Mouse (Mus musculus) liver, embryonic 15.5 days (tissue): Measurements from ENCODE around the gene Klhl21. TPM values are rescaled to one million over a fixed set of nuclear protein-coding genes. Genes with fewer than 3 reads are reported as not detected.

ENCODE experiments used
- ATAC-seq: fragments of 200-750 bp; cut with Nextera tagmentation; 2 replicates; pipeline ENCODE4 v1.8.0; 2017; ENCODE audit warnings: moderate number of reproducible peaks, mild to moderate bottlenecking, moderate library complexity; ENCODE audit not compliant: insufficient read depth
- H3K27ac ChIP-seq: fragments of 300-500 bp; sonication (generic); replicated peaks from 2 replicates; pipeline ENCODE4 v1.5.1; 2015; ENCODE audit warnings: mild to moderate bottlenecking, inconsistent platforms
- H3K27me3 ChIP-seq: fragments of 300-500 bp; sonication (generic); 2 replicates; pipeline ENCODE4 v1.6.1; 2015; ENCODE audit warnings: mild to moderate bottlenecking, inconsistent platforms
- H3K36me3 ChIP-seq: fragments of 300-500 bp; sonication (generic); replicated peaks from 2 replicates; pipeline ENCODE4 v1.6.1; 2015; ENCODE audit warnings: moderate library complexity, mild to moderate bottlenecking, inconsistent platforms
- H3K4me1 ChIP-seq: fragments of 300-500 bp; sonication (generic); replicated peaks from 2 replicates; pipeline ENCODE4 v1.6.1; 2015; ENCODE audit warnings: inconsistent platforms
- H3K4me2 ChIP-seq: fragments of 300-500 bp; sonication (generic); 2 replicates; pipeline ENCODE4 v1.6.1; 2015; ENCODE audit warnings: moderate library complexity, mild to moderate bottlenecking, inconsistent platforms
- H3K4me3 ChIP-seq: fragments of 300-500 bp; sonication (generic); replicated peaks from 2 replicates; pipeline ENCODE4 v1.5.1; 2015; ENCODE audit warnings: mild to moderate bottlenecking, inconsistent platforms
- H3K9ac ChIP-seq: fragments of 300-500 bp; sonication (generic); 2 replicates; pipeline ENCODE4 v1.6.1; 2015; ENCODE audit warnings: moderate library complexity, mild to moderate bottlenecking, inconsistent platforms
- H3K9me3 ChIP-seq: fragments of 300-500 bp; sonication (generic); replicated peaks from 2 replicates; pipeline ENCODE4 v1.6.1; 2016; ENCODE audit warnings: inconsistent platforms
- WGBS: fragments of 180-500 bp; shearing (Covaris S2); methylation state at CpG from one replicate; pipeline ENCODE4 v1.1.7; 2015; ENCODE audit warnings: mixed read lengths; ENCODE audit not compliant: insufficient replicate concordance; 5-methylcytosine and 5-hydroxymethylcytosine counted together
- polyA plus RNA-seq: library from polyadenylated mRNA; unstranded; fragments of >200 nt; fragmentation: Nextera tagmentation; extraction: Ambion mirVana; gene quantifications from 2 replicates; pipeline ENCODE4 v1.2.1, GENCODE M21; 2015

Klhl21 gene
- polyA plus RNA-seq, 1 experiment from 2014 or later, result 6.3 TPM

DNA sequence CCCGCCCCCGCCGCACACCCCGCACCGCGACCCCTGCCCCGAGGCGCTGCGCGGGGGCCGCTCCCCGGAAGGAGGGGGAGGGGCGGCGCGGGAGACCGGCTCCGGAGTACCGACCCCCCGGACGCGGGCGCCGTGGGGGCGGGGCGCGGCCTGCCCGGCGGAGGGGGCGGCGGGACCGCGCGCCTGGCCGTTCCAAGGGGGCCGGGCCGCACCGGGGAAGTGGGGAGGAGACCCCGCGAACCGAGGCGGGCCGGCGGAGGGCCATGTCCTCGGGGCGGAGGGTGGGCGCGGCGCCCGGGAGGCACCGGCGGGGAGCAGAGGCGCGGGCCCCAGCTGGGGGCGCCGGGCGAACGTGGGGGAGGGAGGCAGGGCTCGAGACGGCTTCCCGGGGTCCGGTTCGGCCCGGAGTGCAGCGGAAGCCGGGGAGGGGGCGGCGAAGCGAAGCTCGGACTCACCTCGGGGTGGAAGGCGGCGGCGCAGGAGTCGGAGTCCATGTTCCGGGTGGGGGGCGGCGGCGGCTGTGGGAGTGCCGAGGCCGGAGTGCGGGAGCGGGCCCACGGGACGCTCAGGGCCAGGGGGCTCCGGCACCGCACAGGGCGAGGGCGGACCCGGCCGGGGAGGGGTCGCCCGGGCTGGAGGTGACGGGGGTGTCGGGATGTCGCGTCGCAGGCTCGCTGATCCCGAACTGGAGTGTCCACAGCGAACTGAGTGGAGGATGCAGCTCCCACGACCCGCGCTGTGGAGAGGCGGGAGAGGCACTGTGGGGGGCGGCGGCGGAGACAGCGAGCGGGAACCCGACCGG is 13.0 kb upstream of the Klhl21 start:
- H3K4me3 ChIP-seq, result peak overlapping the region; percentile 93
- ATAC-seq, result peak; percentile 1; the same call in 1 of the 2 replicates
- H3K4me1 ChIP-seq, result peaks cover 42% of the 10 kb centered on the region
- peaks cover 22% of the 10 kb centered on the region for H3K36me3 ChIP-seq
- peak overlapping the region; percentile 93 for H3K9ac ChIP-seq
- under 1% methylated on average over 82 of the region's 111 CpGs for WGBS
- peak overlapping the region; percentile 81 for H3K27ac ChIP-seq
- H3K27me3 ChIP-seq, result peaks cover 35% of the 10 kb centered on the region
- no peaks in the 10 kb centered on the region for H3K9me3 ChIP-seq
- H3K4me2 ChIP-seq, result peak overlapping the region; percentile 100

- under 1% methylated on average over 93 of the region's 94 CpGs for WGBS
These were observed 12.2 kb upstream of the Klhl21 start, which contains the start of gene Phf13 for GRCm38 (mm10) chr4:151996173-151996950. TSS of gene Phf13 (minus strand) at chr4:151996258.

DNA sequence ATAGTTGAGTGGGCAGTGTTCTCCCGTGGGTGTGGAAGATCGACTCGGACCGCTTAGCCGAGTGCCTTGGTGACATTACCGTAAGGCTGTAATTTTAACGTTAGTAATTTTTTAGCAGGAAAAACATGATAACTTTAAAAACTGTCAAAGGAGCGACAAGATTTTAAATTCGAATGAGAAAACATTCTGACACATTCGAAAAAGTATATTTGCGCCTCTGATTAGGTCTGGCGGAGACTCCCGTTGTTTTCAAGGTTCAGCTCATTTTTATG is 11.7 kb upstream of the Klhl21 start:
- H3K9ac ChIP-seq, result peak overlapping the region; percentile 94
- peak overlapping the region; percentile 96 for H3K27ac ChIP-seq
- WGBS, result 3% methylated on average over 13 of the region's 13 CpGs
- no peak for ATAC-seq
- H3K27me3 ChIP-seq, result peaks cover 35% of the 10 kb centered on the region
- H3K4me2 ChIP-seq, result peak overlapping the region; percentile 100
- no peaks in the 10 kb centered on the region for H3K9me3 ChIP-seq
- peaks cover 9% of the 10 kb centered on the region for H3K36me3 ChIP-seq
- H3K4me3 ChIP-seq, result peak overlapping the region; percentile 93
- H3K4me1 ChIP-seq, result peaks cover 42% of the 10 kb centered on the region

More at GRCm38 (mm10) chr4:151996173-151996950, 12.2 kb upstream of the Klhl21 start, which contains the start of gene Phf13:
- Histone ChIP-seq H3K4me3 (peak within 1 kb of the TSS; percentile 93), H3K4me1 (peaks cover 42% of the 10 kb centered on the region), H3K36me3 (peaks cover 14% of the 10 kb centered on the region), H3K27me3 (peaks cover 35% of the 10 kb centered on the region), H3K9ac (peak within 1 kb of the TSS; percentile 94), H3K4me2 (peak within 1 kb of the TSS; percentile 100), H3K9me3 (no peaks in the 10 kb centered on the region), H3K27ac (peak within 1 kb of the TSS; percentile 96)
- peak; percentile 95 for ATAC-seq

DNA sequence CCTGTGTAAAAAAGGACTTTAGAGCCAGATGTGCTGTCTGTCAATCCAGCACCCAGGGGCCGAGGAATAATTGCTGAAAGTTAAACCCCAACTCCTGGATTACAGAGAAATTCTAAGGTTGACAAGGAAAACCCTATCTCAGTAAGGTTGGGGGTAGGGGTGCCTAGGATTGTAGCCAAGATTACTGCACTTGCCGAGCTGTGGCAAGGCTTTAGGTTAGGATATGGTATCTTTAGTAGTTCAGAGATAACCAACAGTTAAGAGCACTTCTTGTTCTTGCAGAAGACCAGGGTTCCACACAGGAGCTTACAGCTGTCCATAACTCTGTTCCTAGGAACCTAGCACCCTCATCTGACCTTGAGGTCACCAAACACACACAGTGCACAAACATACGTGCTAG is 10.9 kb upstream of the Klhl21 start:
- Histone ChIP-seq H3K9me3 (no peaks in the 10 kb centered on the region), H3K27ac (no peak overlapping the region), H3K27me3 (peaks cover 28% of the 10 kb centered on the region), H3K9ac (peak overlapping the region; percentile 94), H3K4me1 (peaks cover 42% of the 10 kb centered on the region), H3K36me3 (peaks cover under 1% of the 10 kb centered on the region; the same call in 1 of the 2 replicates), H3K4me3 (peak overlapping the region; percentile 93), H3K4me2 (peak overlapping the region; percentile 100)
- no peak for ATAC-seq
- 34% methylated on average over 3 of the region's 3 CpGs for WGBS

GRCm38 (mm10) chr4:151999481-151999880 is 9.1 kb upstream of the Klhl21 start:
- Histone ChIP-seq H3K36me3 (no peaks in the 10 kb centered on the region), H3K27ac (no peak overlapping the region), H3K4me1 (peaks cover 28% of the 10 kb centered on the region), H3K4me2 (no peak overlapping the region), H3K27me3 (peaks cover 10% of the 10 kb centered on the region), H3K4me3 (no peak overlapping the region), H3K9ac (no peak overlapping the region), H3K9me3 (no peaks in the 10 kb centered on the region)
- WGBS, result 30% methylated on average over 3 of the region's 3 CpGs
- ATAC-seq, result no peak

- peaks cover 18% of the 10 kb centered on the region for H3K4me1 ChIP-seq
- H3K9me3 ChIP-seq, result no peaks in the 10 kb centered on the region
- no peak overlapping the region for H3K9ac ChIP-seq
- H3K27ac ChIP-seq, result no peak overlapping the region
- no peak overlapping the region for H3K4me3 ChIP-seq
- no peak for ATAC-seq
- H3K4me2 ChIP-seq, result no peak overlapping the region
- 46% methylated on average over 4 of the region's 4 CpGs for WGBS
- H3K27me3 ChIP-seq, result no peaks in the 10 kb centered on the region
- no peaks in the 10 kb centered on the region for H3K36me3 ChIP-seq
These were observed 7.7 kb upstream of the Klhl21 start for GRCm38 (mm10) chr4:152000906-152001305.

DNA sequence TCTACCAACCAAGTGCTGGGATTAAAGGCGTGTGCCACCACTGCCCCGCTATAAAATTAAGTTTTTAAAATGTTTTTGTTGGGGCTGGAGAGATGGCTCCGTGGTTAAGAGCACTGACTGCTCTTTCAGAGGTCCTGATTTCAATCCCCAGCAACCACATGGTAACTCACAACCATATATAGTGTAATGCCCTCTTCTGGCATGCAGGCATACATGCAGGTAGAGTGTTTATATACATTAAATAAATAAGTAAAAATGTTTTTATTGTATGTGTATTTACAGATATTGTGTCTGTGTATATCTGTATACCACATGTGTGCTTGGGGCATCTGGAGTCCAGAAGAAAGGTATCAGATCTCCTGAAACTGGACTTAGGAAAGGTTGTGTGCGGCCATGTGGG is 7.3 kb upstream of the Klhl21 start:
- no peak for ATAC-seq
- Histone ChIP-seq H3K4me2 (no peak overlapping the region), H3K36me3 (no peaks in the 10 kb centered on the region), H3K9me3 (no peaks in the 10 kb centered on the region), H3K4me1 (peaks cover 18% of the 10 kb centered on the region), H3K27ac (no peak overlapping the region), H3K9ac (no peak overlapping the region), H3K4me3 (no peak overlapping the region), H3K27me3 (peaks cover 2% of the 10 kb centered on the region)
- WGBS, result 56% methylated on average over 4 of the region's 4 CpGs

- Histone ChIP-seq H3K9ac (no peak overlapping the region), H3K27ac (no peak overlapping the region), H3K4me3 (no peak overlapping the region), H3K4me1 (peaks cover 20% of the 10 kb centered on the region), H3K27me3 (peaks cover 9% of the 10 kb centered on the region), H3K9me3 (no peaks in the 10 kb centered on the region), H3K36me3 (no peaks in the 10 kb centered on the region), H3K4me2 (no peak overlapping the region)
- WGBS, result 64% methylated on average over 3 of the region's 3 CpGs
- no peak for ATAC-seq
These were observed 6.5 kb upstream of the Klhl21 start for GRCm38 (mm10) chr4:152002063-152002462.

DNA sequence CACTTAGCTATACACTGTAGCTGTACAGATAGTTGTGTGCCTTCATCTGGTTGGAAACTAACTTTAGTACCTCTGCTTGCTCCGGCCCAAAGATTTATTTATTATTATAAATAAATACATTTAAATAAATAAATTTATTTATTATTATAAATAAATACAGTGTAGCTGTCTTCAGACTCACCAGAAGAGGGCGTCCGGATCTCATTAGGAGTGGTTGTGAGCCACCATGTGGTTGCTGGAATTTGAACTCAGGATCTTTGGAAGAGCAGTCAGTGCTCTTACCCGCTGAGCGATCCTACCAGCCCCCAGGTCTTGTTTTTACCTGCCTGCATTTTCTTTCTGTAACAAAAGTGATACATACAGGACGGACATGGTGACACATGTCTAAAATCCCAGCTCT is 2.5 kb upstream of the Klhl21 start:
- ATAC-seq, result no peak
- Histone ChIP-seq H3K27ac (no peak overlapping the region), H3K4me1 (peaks cover 44% of the 10 kb centered on the region), H3K27me3 (peaks cover 27% of the 10 kb centered on the region), H3K36me3 (no peaks in the 10 kb centered on the region), H3K4me2 (no peak overlapping the region), H3K4me3 (no peak overlapping the region), H3K9ac (no peak overlapping the region), H3K9me3 (no peaks in the 10 kb centered on the region)
- 53% methylated on average over 6 of the region's 6 CpGs for WGBS

DNA sequence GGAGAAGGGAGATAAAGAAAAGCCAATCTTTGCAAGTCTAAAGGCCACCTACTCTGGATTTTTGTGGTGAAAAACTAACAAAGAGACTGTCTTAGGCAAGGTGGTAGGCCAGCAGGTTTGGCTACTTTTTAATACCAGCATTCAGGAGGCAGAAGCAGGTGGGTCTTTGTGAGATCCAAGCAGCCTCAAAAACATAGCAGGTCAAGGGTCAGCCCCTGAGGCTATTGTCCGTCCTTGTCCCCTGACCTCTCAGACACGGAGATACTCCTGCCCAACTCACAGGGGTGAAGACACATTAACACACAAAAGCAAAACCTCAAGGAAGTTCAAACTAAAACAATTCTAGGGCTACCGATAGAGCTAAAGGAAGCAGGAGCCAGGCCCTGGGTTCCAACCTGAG is 1.8 kb upstream of the Klhl21 start:
- Histone ChIP-seq H3K27me3 (peaks cover 27% of the 10 kb centered on the region), H3K36me3 (no peaks in the 10 kb centered on the region), H3K4me3 (no peak overlapping the region), H3K9me3 (no peaks in the 10 kb centered on the region), H3K27ac (no peak overlapping the region), H3K4me1 (peaks cover 50% of the 10 kb centered on the region), H3K9ac (no peak overlapping the region), H3K4me2 (no peak overlapping the region)
- 53% methylated on average over 3 of the region's 3 CpGs for WGBS
- no peak for ATAC-seq

- peaks cover 57% of the 10 kb centered on the region for H3K4me1 ChIP-seq
- H3K9me3 ChIP-seq, result no peaks in the 10 kb centered on the region
- peak overlapping the region; percentile 100 for H3K4me2 ChIP-seq
- H3K4me3 ChIP-seq, result peak overlapping the region; percentile 81
- H3K27ac ChIP-seq, result no peak overlapping the region
- peaks cover 8% of the 10 kb centered on the region for H3K36me3 ChIP-seq
- H3K9ac ChIP-seq, result no peak overlapping the region
- no peak for ATAC-seq
- 29% methylated on average over 8 of the region's 8 CpGs for WGBS
- peaks cover 27% of the 10 kb centered on the region for H3K27me3 ChIP-seq
These were observed 989 bp upstream of the Klhl21 start for GRCm38 (mm10) chr4:152007481-152008147.
